Mouse (Mus musculus) myocyte (in vitro differentiated cells): ENCODE results near the gene Lrrc4. TPM values are rescaled to one million over a fixed set of nuclear protein-coding genes. Genes with fewer than 3 reads are reported as not detected.

Source experiments
- H3K27me3 ChIP-seq: one replicate; pipeline ENCODE4 v1.6.1; 2011; ENCODE audit not compliant: control insufficient read depth, insufficient read depth, insufficient read length
- H3K36me3 ChIP-seq: one replicate; pipeline ENCODE4 v1.6.1; 2011; ENCODE audit not compliant: control insufficient read depth, insufficient read depth
- H3K4me2 ChIP-seq: one replicate; pipeline ENCODE4 v1.6.1; 2011; ENCODE audit warnings: low read depth, control low read depth
- H3K4me3 ChIP-seq: one replicate; pipeline ENCODE4 v1.5.1; 2011; ENCODE audit warnings: mild to moderate bottlenecking, control low read depth, moderate library complexity
- H3K79me2 ChIP-seq: one replicate; pipeline ENCODE4 v1.6.1; 2011; ENCODE audit not compliant: control insufficient read depth, insufficient read depth
- H3ac ChIP-seq: one replicate; pipeline ENCODE4 v1.6.1; 2011; ENCODE audit not compliant: control insufficient read depth, insufficient read length
- CEBPB ChIP-seq: IDR thresholded peaks from 2 replicates; pipeline ENCODE4 v1.6.1; 2011; ENCODE audit warnings: mild to moderate bottlenecking, moderate library complexity; ENCODE audit not compliant: poor library complexity, insufficient read depth, severe bottlenecking
- E2F4 ChIP-seq: IDR thresholded peaks from one replicate; pipeline ENCODE4 v1.6.1; 2011; ENCODE audit warnings: mild to moderate bottlenecking, control low read depth, moderate library complexity; ENCODE audit not compliant: insufficient read depth
- MAX ChIP-seq: IDR thresholded peaks from one replicate; pipeline ENCODE4 v1.6.1; 2011; ENCODE audit warnings: low read depth, mild to moderate bottlenecking, control low read depth
- MYOD1 ChIP-seq, 3 experiments: IDR thresholded peaks; one replicate each; pipeline ENCODE4 v1.6.1; 2011; ENCODE audit warnings: control low read depth in 2 of 3, low read depth in 2 of 3, mild to moderate bottlenecking in 2 of 3, moderate library complexity in 1 of 3; ENCODE audit not compliant: insufficient read length in 2 of 3, control insufficient read depth in 1 of 3
- MYOG ChIP-seq, 3 experiments: IDR thresholded peaks; one replicate each; pipeline ENCODE4 v1.6.1; 2011; ENCODE audit warnings: control low read depth in 2 of 3, low read depth in 2 of 3, mild to moderate bottlenecking in 2 of 3; ENCODE audit not compliant: insufficient read length in 2 of 3, control insufficient read depth in 1 of 3, insufficient read depth in 1 of 3
- POLR2A ChIP-seq: IDR thresholded peaks from one replicate; pipeline ENCODE4 v1.6.1; 2011; ENCODE audit warnings: low read depth, mild to moderate bottlenecking, control low read depth, moderate library complexity; ENCODE audit not compliant: insufficient read length
- POLR2AphosphoS2 ChIP-seq: IDR thresholded peaks from one replicate; pipeline ENCODE4 v1.6.1; 2011; ENCODE audit warnings: low read depth, control low read depth; ENCODE audit not compliant: insufficient read length
- REST ChIP-seq: IDR thresholded peaks from one replicate; pipeline ENCODE4 v1.6.1; 2011; ENCODE audit warnings: mild to moderate bottlenecking, control low read depth, moderate library complexity; ENCODE audit not compliant: insufficient read depth, insufficient read length
- SRF ChIP-seq: IDR thresholded peaks from one replicate; pipeline ENCODE4 v1.6.1; 2011; ENCODE audit warnings: low read depth; ENCODE audit not compliant: control insufficient read depth, insufficient read length
- TCF12 ChIP-seq: IDR thresholded peaks from one replicate; pipeline ENCODE4 v1.6.1; 2011; ENCODE audit warnings: mild to moderate bottlenecking, control low read depth; ENCODE audit not compliant: poor library complexity, insufficient read depth, severe bottlenecking
- TCF3 ChIP-seq: IDR thresholded peaks from one replicate; pipeline ENCODE4 v1.6.1; 2011; ENCODE audit warnings: low read depth, control low read depth; ENCODE audit not compliant: insufficient read length
- USF1 ChIP-seq: IDR thresholded peaks from one replicate; pipeline ENCODE4 v1.6.1; 2011; ENCODE audit warnings: low read depth, mild to moderate bottlenecking, control low read depth, moderate library complexity
- polyA plus RNA-seq: library from polyadenylated mRNA; unstranded; fragments of >200 nt; fragmentation: generic; extraction: Trizol; gene quantifications from one replicate; pipeline ENCODE4 v1.2.1, GENCODE M21; 2012; ENCODE audit warnings: missing spikeins

Gene Lrrc4
- polyA plus RNA-seq, 1 experiment: 0.72 TPM

DNA sequence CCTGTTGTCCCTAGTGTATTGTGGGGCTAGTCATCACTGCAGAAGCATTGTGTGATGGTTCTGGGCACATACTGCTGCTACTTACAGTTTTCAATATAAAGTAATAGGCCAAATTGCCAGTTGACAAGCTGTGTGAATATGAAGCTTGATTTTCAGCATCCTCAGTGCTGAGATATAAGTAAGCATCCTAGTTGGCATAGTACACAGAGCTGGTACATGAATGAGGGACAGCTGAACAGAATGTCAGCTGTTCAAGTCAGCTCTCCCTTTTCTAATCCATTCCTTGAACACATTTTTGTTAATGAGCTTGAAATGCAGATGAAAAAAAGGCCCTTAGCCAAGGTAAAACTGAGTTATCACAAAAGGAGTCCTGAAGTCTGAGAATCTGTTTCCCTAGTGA lies 138.9 kb downstream of the Lrrc4 start:
- Histone ChIP-seq H3K79me2 (no peaks in the 10 kb centered on the region), H3K27me3 (no peaks in the 10 kb centered on the region), H3K4me3 (no peak overlapping the region), H3ac (no peak overlapping the region), H3K36me3 (peaks cover 7% of the 10 kb centered on the region), H3K4me2 (no peak overlapping the region)
- TF ChIP-seq CEBPB: no peak
- TF ChIP-seq TCF3: no peak
- no peak for TF ChIP-seq POLR2A
- no peak for TF ChIP-seq MYOD1 (IDR thresholded peaks at IDR 0.05; ENCODE audit: control insufficient read depth in 1 of 3, insufficient read length in 2 of 3, low read depth in 2 of 3)
- TF ChIP-seq MAX: no peak
- no peak for TF ChIP-seq USF1
- no peak for TF ChIP-seq SRF
- no peak for TF ChIP-seq E2F4
- TF ChIP-seq MYOG (IDR thresholded peaks at IDR 0.05; ENCODE audit: control insufficient read depth in 1 of 3, insufficient read depth in 1 of 3, insufficient read length in 2 of 3, low read depth in 2 of 3): no peak
- no peak for TF ChIP-seq REST
- TF ChIP-seq TCF12: no peak
- no peak for TF ChIP-seq POLR2AphosphoS2

DNA sequence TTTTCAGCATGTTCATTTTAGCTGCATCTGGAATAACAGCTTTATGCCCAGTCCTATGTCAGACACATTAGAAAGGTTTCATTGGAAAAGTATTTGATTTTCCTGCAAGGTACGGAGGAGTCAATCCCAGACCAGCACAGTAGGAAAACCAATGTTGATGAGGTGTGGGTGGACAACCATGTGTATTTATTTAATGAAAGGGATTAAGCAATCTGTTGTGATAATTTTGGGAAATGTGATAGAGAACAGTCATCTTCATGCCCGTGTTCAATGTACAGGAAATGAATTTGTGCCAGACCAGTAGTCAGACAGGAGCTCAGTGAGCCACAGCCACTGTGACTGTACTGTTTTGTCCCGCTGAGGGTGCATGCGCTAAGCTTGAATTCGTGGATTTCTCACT lies 143.8 kb downstream of the Lrrc4 start:
- Histone ChIP-seq H3K36me3 (no peaks in the 10 kb centered on the region), H3K4me3 (no peak overlapping the region), H3K27me3 (no peaks in the 10 kb centered on the region), H3K79me2 (peaks cover 4% of the 10 kb centered on the region), H3ac (no peak overlapping the region), H3K4me2 (no peak overlapping the region)
- TF ChIP-seq CEBPB (no peak), TCF3 (no peak), POLR2AphosphoS2 (no peak), E2F4 (no peak), POLR2A (no peak), SRF (no peak), MYOG (IDR thresholded peaks at IDR 0.05; ENCODE audit: control insufficient read depth in 1 of 3, insufficient read depth in 1 of 3, insufficient read length in 2 of 3, low read depth in 2 of 3) (no peak), MAX (no peak)

DNA sequence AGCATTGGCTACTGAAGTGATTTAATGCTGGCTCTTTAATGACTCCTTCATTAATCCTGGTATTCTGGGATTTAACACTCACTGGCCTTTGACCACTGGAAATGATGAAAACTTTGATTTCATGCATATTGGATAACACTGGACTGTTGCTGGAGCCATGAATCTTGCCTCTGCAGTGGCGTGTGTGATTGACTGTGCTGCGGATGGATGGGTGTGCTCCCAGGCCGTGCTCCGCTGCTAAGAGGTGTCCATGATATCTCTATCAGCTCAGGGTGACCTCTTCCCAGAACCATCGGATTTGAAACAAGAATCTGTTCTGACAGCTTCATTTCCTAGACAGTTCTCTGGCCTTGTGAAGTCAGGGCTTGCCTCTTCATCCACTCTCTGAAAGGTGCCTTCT lies 145.8 kb downstream of the Lrrc4 start:
- H3K4me2 ChIP-seq: no peak overlapping the region
- H3K4me3 ChIP-seq: no peak overlapping the region
- H3ac ChIP-seq: no peak overlapping the region
- no peaks in the 10 kb centered on the region for H3K27me3 ChIP-seq
- no peak for TF ChIP-seq CEBPB
- no peak for TF ChIP-seq MYOD1 (IDR thresholded peaks at IDR 0.05; ENCODE audit: control insufficient read depth in 1 of 3, insufficient read length in 2 of 3, low read depth in 2 of 3)
- TF ChIP-seq TCF12: no peak
- TF ChIP-seq POLR2A: no peak
- TF ChIP-seq MAX: no peak
- no peak for TF ChIP-seq REST
- no peak for TF ChIP-seq USF1
- TF ChIP-seq MYOG (IDR thresholded peaks at IDR 0.05; ENCODE audit: control insufficient read depth in 1 of 3, insufficient read depth in 1 of 3, insufficient read length in 2 of 3, low read depth in 2 of 3): no peak
- no peak for TF ChIP-seq POLR2AphosphoS2
- TF ChIP-seq SRF: no peak
- no peak for TF ChIP-seq TCF3
- no peak for TF ChIP-seq E2F4
- peaks cover 4% of the 10 kb centered on the region for H3K79me2 ChIP-seq
- no peaks in the 10 kb centered on the region for H3K36me3 ChIP-seq

DNA sequence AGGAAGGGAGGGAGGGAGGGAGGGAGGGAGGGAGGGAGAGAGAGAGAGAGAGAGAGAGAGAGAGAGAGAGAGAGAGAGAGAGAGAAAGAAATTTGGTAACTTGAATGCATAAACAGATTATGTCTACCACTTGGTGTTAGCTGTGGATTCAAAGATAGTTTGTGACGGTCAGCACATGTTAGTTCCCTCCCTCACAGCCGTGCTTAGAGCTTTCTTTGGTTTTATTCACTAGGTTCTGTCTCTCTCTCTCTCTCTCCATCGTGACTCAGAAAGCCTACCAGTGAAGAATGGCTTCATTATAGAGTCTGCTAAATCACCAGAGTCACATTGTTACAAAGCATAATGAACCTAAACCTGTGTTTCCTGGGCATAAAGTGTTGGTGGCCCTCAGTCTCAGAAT lies 146.5 kb downstream of the Lrrc4 start:
- H3K4me2 ChIP-seq: no peak overlapping the region
- H3ac ChIP-seq: no peak overlapping the region
- TF ChIP-seq MYOG (IDR thresholded peaks at IDR 0.05; ENCODE audit: control insufficient read depth in 1 of 3, insufficient read depth in 1 of 3, insufficient read length in 2 of 3, low read depth in 2 of 3) (no peak), MYOD1 (IDR thresholded peaks at IDR 0.05; ENCODE audit: control insufficient read depth in 1 of 3, insufficient read length in 2 of 3, low read depth in 2 of 3) (no peak), CEBPB (no peak), TCF3 (no peak), POLR2A (no peak), SRF (no peak), POLR2AphosphoS2 (no peak), E2F4 (no peak), REST (no peak), USF1 (no peak), TCF12 (no peak), MAX (no peak)
- H3K4me3 ChIP-seq: no peak overlapping the region
- peaks cover 4% of the 10 kb centered on the region for H3K79me2 ChIP-seq
- H3K27me3 ChIP-seq: no peaks in the 10 kb centered on the region
- no peaks in the 10 kb centered on the region for H3K36me3 ChIP-seq

DNA sequence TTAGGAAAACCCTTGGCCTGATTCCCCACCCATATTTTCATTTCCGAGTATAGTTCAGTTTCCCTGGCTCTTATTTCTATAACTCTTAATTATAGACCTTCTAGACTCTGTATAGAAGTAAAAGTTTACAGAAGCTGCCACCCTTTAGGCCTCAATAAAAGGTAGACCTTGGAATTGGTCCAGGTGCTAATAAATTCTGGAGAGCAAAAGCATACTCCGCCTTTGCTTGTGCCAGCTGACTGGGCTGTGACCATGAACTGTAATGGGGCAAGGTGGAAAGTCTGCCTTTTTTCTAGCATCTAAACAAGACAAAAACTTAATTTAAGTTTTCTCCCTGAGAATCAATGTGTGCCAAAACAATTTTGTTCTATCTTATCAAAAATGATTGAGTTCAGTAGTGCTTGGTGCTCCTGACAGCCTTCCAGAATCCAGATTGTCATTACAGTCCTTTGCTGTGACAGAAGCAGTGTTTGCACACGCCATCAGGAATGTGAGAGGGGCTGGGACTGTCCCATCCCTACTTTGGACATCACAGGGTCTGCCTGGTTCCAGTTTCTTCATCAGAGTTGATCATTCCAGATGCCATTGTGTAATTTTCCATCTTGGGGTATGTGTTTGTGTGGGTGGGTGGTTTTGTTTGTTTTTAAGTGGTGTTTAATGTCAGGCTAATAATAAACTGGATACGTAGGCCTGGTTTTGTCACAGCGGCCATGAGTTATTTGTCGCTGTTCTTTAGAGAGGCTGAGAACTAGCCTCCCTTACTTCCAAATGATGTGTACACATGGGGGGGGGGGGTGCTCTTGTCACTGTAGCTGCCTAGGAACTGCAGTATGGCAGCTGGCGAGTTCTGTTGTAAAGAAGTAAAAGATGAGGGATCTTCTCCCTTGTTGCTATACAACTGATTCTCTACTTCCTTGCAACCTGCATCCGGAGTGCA lies 149.8 kb downstream of the Lrrc4 start:
- Histone ChIP-seq H3K79me2 (peaks cover 12% of the 10 kb centered on the region), H3ac (no peak overlapping the region), H3K4me2 (no peak overlapping the region), H3K4me3 (no peak overlapping the region), H3K36me3 (peaks cover 7% of the 10 kb centered on the region), H3K27me3 (no peaks in the 10 kb centered on the region)
- TF ChIP-seq MAX (no peak), POLR2A (no peak)
